Mouse (Mus musculus): ENCODE data around the gene Gm28897. TPM values are rescaled to one million over a fixed set of nuclear protein-coding genes. Genes with fewer than 3 reads are reported as not detected.
"Not testable (repeated sequence)": the region's sequence is repeated elsewhere in the genome, so short reads cannot be mapped to it uniquely, and the experiment has no call there.

The Gm28897 gene
- polyA plus RNA-seq (2012; rRNA removed), result not detected in 2 replicates

DNA sequence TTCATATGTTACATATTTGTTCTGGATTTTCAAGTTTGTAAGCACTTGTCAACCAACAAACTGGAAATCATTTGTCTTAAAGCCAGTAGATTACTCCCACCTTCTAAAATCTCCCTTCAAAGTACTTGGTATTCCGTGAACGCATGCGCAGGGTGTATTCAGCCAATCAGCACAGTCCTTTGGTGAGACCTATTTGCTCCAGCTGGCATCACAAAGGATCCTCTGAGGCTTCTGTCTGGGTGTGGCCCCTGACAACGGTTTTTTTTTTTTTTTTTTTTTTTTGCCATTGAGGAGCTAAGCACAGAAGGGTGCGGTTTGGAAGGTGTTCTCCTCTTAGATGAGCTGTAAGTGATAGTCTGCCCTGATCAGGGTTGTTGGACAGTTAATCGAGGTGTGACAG lies at the start of gene Gm28897:
Gm28897 (plus strand) TSS at position 301 of the 400 bp plus-strand sequence.
- not testable (repeated sequence) for DNase-seq (ENCODE audit: low read depth)
